Mouse (Mus musculus) heart, embryonic 16.5 days (tissue): Measurements from ENCODE around the gene Iqschfp. TPM values are rescaled to one million over a fixed set of nuclear protein-coding genes. Genes with fewer than 3 reads are reported as not detected.

ENCODE experiments used
- ATAC-seq: fragments of 200-750 bp; cut with Nextera tagmentation; replicated peaks from 2 replicates; pipeline ENCODE4 v1.8.0; 2017; ENCODE audit warnings: moderate number of reproducible peaks; ENCODE audit not compliant: insufficient read depth, low FRiP score; ENCODE audit errors: extremely low read depth
- H3K27ac ChIP-seq: fragments of 300-500 bp; sonication (generic); 2 replicates; pipeline ENCODE4 v1.5.1; 2014; ENCODE audit warnings: mild to moderate bottlenecking, low read length, control low read depth, moderate library complexity
- H3K27me3 ChIP-seq: fragments of 300-500 bp; sonication (generic); 2 replicates; pipeline ENCODE4 v1.6.1; 2014; ENCODE audit warnings: low read length, mixed read lengths; ENCODE audit not compliant: control insufficient read depth, insufficient read depth
- H3K36me3 ChIP-seq: fragments of 300-500 bp; sonication (generic); 2 replicates; pipeline ENCODE4 v1.6.1; 2014; ENCODE audit not compliant: control insufficient read depth, insufficient read depth
- H3K4me1 ChIP-seq: fragments of 300-500 bp; sonication (generic); 2 replicates; pipeline ENCODE4 v1.6.1; 2014; ENCODE audit warnings: low read length, mixed read lengths; ENCODE audit not compliant: control insufficient read depth, insufficient read depth
- H3K4me2 ChIP-seq: fragments of 300-500 bp; sonication (generic); 2 replicates; pipeline ENCODE4 v1.6.1; 2014; ENCODE audit warnings: low read depth, mild to moderate bottlenecking, control low read depth, low read length
- H3K4me3 ChIP-seq: fragments of 300-500 bp; sonication (generic); 2 replicates; pipeline ENCODE4 v1.5.1; 2014; ENCODE audit warnings: mild to moderate bottlenecking, control low read depth, low read length
- H3K9ac ChIP-seq: fragments of 300-500 bp; sonication (generic); 2 replicates; pipeline ENCODE4 v1.6.1; 2014; ENCODE audit warnings: low read length, control low read depth
- H3K9me3 ChIP-seq: fragments of 300-500 bp; sonication (generic); replicated peaks from 2 replicates; pipeline ENCODE4 v1.6.1; 2016; ENCODE audit warnings: low read length; ENCODE audit not compliant: control insufficient read depth
- WGBS: fragments of 180-500 bp; shearing (Covaris S2); extraction: QIAGEN DNeasy Blood & Tissue Kit; methylation state at CpG from one replicate; pipeline ENCODE4 v1.1.7; 2014; 5-methylcytosine and 5-hydroxymethylcytosine counted together
- polyA plus RNA-seq: library from polyadenylated mRNA; unstranded; fragments of >200 nt; fragmentation: Nextera tagmentation; extraction: Ambion mirVana; gene quantifications from 2 replicates; pipeline ENCODE4 v1.2.1, GENCODE M21; 2015

Gene Iqschfp
- polyA plus RNA-seq, 1 experiment from 2014 or later = not detected

DNA sequence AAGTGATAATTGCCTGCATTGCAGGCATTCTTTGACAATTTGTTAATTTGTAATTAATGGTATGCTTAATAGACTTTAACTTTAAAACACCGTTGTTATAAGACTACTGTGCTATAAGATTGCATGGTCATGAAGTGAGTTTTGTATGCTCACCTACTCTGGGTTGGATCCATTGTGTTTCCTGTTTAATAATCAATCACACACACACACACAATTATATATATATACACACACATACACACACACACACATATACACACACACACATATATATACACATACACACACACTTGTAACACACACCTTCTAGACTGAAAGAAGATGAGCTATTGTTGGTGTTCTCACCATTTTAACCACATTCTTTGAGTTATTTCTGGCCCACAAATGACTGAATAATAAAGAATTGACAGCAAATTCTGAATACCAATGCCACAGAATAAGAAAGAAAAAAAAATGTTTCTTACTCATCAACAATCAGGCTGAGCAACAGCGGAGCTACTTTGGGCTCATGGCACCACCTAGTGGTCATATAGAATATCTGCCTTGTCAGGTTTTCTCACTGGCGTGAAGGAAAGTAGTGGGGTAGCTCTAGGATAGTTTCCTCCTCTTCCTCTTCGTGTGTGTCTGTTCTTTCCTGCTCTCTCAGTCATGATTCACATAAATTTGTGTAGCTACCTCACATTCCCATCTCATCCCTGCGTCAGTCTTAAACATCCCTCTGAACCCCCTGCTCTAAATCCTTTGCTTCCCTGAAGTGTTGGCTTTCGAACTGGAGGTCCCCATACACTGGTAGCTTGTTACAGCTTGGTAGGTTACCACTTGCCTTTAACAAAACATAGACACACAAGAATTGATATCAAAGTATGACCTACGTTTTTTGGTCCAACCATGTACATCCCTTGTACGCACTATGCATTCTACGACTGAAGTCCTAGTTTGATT lies 153.7 kb downstream of the Iqschfp start:
- no peaks in the 10 kb centered on the region for H3K36me3 ChIP-seq
- no peak overlapping the region for H3K4me2 ChIP-seq
- no peak overlapping the region for H3K4me3 ChIP-seq
- H3K4me1 ChIP-seq = no peaks in the 10 kb centered on the region
- H3K27me3 ChIP-seq = peaks cover 4% of the 10 kb centered on the region
- no peaks in the 10 kb centered on the region for H3K9me3 ChIP-seq
- H3K9ac ChIP-seq = no peak overlapping the region
- WGBS = 47% methylated on average over 9 of the region's 9 CpGs
- no peak for ATAC-seq
- H3K27ac ChIP-seq = no peak overlapping the region

DNA sequence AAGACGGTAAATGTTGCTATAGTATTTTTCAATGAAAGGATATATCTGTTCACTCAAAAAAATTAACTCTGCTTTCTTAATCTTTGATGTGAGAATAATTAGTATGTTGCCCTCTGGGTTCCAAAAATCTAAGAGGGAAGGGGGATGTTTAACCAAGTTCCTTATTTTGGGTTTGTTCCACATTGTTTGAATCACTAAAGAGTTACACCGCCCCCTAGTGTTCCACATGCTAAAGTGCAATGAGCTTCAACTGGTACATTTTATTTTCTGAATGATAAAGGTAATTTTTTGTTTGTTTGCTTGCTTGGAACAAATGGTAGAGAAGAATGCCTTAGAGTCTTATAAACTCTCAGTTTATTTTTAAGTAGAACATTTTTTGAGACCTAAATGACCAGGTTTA lies 161.5 kb downstream of the Iqschfp start:
- Histone ChIP-seq H3K9ac (no peak overlapping the region), H3K9me3 (no peaks in the 10 kb centered on the region), H3K27me3 (peaks cover 2% of the 10 kb centered on the region; the same call in 1 of the 2 replicates), H3K4me2 (no peak overlapping the region), H3K4me1 (no peaks in the 10 kb centered on the region), H3K27ac (no peak overlapping the region), H3K36me3 (no peaks in the 10 kb centered on the region), H3K4me3 (no peak overlapping the region)
- ATAC-seq = no peak
- 48% methylated on average over 2 of the region's 2 CpGs for WGBS

DNA sequence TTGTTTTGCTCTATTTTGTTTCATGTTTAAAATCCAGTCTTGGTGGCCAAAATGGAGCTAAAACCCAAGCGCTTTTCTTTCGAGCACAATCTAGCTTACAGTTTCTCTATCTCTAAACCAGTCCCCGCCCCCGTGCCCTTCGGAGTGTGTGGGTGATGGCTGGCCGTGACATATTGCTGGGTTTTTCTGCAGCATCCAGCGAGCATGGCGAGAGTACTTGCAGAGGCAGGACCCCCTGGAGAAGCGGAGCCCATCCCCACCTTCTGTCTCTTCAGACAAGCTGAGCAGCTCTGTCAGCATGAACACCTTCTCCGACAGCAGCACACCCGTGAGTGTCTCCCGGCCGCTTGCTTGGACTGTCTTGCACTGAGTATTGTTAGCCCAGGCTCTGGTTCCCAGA lies 163.0 kb downstream of the Iqschfp start:
- Histone ChIP-seq H3K27ac (no peak overlapping the region), H3K9me3 (no peaks in the 10 kb centered on the region), H3K27me3 (no peaks in the 10 kb centered on the region), H3K4me3 (peak overlapping the region; percentile 29), H3K9ac (no peak overlapping the region), H3K36me3 (no peaks in the 10 kb centered on the region), H3K4me2 (peak overlapping the region; percentile 51), H3K4me1 (no peaks in the 10 kb centered on the region)
- no peak for ATAC-seq
- 28% methylated on average over 13 of the region's 13 CpGs for WGBS

DNA sequence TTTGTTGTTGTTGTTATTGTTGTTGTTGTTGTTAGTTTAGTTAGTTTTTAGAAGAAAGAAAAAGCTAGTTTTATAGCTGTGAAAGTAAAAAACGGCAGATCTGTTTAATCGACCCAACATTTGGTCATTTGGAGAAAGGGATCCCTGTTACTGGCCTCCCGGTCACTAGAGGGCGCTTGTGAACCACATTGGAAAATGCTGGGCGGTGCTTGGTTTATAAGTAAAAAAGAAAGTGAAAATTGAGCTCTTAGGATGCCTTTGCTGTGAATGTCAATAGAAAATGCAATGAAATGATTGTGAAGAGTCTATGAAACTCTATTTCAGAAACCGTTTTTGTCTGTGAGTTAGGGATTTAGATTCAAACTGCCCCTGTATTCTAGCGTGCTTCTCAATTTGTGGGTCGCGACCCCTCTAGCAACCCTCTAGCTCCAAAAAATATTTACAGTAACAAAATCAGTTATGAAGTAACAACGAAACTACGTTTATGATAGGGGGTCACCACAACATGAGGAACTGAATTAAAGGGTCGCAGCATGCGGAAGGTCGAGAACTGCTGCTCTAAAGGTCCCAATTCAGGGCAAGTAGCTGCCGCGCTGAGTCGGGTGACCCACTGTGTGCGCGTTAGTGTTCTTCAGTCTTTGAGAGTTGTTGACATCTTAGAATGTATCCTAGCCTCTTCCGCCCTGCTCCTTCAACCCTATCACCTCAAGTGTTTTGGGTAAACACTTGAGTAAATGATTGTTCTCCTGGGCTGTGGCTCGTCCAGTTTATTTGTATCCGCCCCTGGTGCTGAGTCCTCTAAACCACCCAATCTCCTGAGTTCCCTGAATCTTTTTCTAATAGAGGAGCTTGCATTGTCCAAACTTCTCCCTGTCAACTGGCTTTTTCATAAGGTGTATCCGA lies 164.6 kb downstream of the Iqschfp start:
- no peaks in the 10 kb centered on the region for H3K4me1 ChIP-seq
- no peak for ATAC-seq
- H3K27ac ChIP-seq = no peak overlapping the region
- no peaks in the 10 kb centered on the region for H3K36me3 ChIP-seq
- peak overlapping the region; percentile 44 for H3K4me3 ChIP-seq
- H3K27me3 ChIP-seq = no peaks in the 10 kb centered on the region
- WGBS = 46% methylated on average over 23 of the region's 23 CpGs
- H3K9me3 ChIP-seq = no peaks in the 10 kb centered on the region
- H3K4me2 ChIP-seq = peak overlapping the region; percentile 51
- no peak overlapping the region; the same call in 1 of the 2 replicates for H3K9ac ChIP-seq

DNA sequence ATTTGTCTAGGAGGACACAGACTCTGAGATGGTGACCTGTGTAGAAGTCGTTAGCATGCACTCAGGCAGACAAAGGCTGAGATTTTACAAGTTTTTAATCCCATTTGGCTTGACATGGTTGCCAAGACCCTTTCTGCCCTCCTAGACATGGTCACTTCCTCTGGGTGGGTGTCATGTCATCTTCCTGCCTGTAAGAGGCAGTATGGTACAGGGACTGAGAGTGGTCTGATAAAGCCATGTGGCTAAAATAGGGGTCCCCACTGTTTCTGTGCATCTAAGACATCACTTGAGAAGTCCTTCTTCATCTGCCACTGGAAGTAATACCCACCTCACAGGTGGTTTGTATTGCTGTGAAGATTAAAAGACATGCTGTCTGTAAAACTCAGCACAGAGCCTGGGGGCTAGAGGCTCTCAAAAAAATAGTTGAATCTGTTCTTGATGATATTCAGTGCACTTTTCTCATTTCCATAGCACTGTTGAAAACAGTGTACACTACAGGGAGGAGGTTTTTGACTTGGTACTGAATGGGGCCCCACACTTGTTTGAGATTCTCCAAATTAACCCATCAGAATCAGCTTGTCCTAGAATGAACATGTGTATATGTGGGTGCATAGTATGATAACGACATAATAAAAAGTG lies 167.2 kb downstream of the Iqschfp start:
- H3K4me1 ChIP-seq = no peaks in the 10 kb centered on the region
- no peaks in the 10 kb centered on the region for H3K36me3 ChIP-seq
- ATAC-seq = no peak

DNA sequence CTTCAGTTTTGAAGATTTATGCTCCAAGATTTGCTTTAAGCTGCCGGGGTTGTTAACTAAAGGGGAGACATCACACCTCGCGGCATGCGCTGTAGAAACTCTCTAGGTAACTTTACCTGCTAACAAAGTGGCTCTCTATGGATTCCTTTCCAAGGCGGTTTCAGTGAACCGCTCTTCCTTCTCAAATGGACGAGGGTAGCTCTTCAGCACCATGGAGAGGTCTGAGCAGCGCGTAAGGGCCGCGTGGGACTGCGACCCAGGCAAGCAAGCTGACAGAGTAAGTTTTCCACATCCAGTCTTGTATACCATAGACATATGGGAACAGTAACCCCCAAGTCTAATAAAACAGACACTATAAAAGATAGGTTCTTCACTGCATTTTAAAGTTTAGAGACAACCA lies 172.7 kb downstream of the Iqschfp start, which contains the start of gene Schip1:
Gene Schip1, plus strand, starts transcription at position 72 of the 400 bp plus-strand sequence.
- Histone ChIP-seq H3K27me3 (peaks cover 2% of the 10 kb centered on the region; the same call in 1 of the 2 replicates), H3K27ac (no peak within 1 kb of the TSS), H3K4me3 (no peak within 1 kb of the TSS), H3K9ac (no peak within 1 kb of the TSS), H3K9me3 (no peaks in the 10 kb centered on the region), H3K36me3 (no peaks in the 10 kb centered on the region), H3K4me2 (no peak within 1 kb of the TSS), H3K4me1 (no peaks in the 10 kb centered on the region)
- no peak for ATAC-seq
- 26% methylated on average over 12 of the region's 12 CpGs for WGBS

More for the DNA sequence above, 167.2 kb downstream of the Iqschfp start:
- Histone ChIP-seq H3K27ac (no peak overlapping the region), H3K9me3 (no peaks in the 10 kb centered on the region), H3K4me2 (no peak overlapping the region), H3K27me3 (peaks cover 2% of the 10 kb centered on the region; the same call in 1 of the 2 replicates), H3K9ac (no peak overlapping the region), H3K4me3 (no peak overlapping the region)
- WGBS = 51% methylated on average over 2 of the region's 2 CpGs

DNA sequence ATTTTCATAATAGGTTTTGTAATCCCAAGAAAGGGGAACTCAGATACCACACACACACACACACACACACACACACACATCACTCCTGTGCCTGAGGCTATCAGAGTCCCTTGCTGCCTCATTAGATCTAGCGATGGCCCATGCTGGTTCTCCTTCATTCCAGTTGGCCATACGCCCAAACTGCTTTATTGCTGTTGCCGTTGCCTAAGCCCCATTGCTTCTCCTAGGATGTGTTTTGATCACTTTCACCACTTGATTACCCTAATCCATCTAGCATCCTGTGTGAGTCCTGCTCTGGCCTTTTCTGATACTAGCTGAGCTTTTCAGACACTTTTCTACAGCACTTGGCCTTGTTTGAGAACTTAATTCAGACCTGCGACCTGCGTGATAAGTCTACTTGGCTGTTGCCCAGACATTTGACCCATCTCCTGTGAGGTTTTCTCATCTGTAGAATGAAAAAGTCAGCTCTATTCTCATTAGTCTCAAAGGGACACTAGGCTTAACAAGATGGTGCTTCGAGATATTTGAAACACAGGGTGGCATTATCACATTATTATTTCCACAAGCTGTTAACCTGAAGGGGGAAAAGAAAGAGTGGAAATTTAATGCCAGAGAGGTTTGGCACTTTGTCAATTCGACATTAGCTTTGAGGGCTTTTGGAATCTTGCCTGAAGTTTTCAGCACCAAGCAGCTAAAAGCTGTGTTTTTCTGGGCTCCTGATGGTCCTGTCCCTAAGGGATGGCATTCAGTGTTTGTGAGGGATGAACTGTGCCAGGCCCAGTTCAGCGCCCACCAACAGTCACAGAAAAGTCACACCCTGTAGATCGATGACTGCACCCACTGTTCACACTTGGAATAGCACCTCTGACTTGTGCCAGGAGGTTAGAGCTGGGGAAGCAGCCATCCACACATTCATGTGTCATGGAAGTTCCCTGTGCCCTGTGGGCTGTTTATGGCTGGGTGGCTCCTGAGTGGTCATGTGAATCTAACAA lies 179.7 kb downstream of the Iqschfp start:
- H3K36me3 ChIP-seq = no peaks in the 10 kb centered on the region
- no peak overlapping the region for H3K4me3 ChIP-seq
- no peak overlapping the region for H3K9ac ChIP-seq
- ATAC-seq = no peak
- H3K4me1 ChIP-seq = no peaks in the 10 kb centered on the region
- no peak overlapping the region for H3K27ac ChIP-seq
- H3K27me3 ChIP-seq = no peaks in the 10 kb centered on the region
- WGBS = 51% methylated on average over 9 of the region's 9 CpGs
- no peaks in the 10 kb centered on the region for H3K9me3 ChIP-seq
- no peak overlapping the region for H3K4me2 ChIP-seq

DNA sequence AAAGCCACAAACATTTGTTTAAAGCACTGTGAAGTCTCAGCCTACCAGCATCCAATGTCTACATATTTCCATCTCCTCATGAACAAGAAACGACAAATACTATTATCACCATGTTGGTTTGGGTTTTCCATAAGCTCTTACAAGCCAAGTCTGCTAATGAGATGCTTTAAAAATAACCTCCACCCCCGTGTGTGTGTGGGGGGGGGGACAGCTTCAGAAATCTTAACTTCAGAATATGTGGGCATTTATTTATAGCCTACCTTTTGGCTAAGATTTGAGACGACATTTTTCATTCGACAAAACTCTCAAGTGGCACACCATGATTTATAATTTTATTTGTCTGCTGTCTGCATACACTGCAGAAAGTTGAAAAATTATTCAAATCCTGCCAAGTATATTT lies 185.4 kb downstream of the Iqschfp start:
- Histone ChIP-seq H3K4me3 (no peak overlapping the region), H3K9ac (no peak overlapping the region), H3K27me3 (no peaks in the 10 kb centered on the region), H3K36me3 (no peaks in the 10 kb centered on the region), H3K4me1 (no peaks in the 10 kb centered on the region), H3K9me3 (no peaks in the 10 kb centered on the region), H3K4me2 (no peak overlapping the region), H3K27ac (no peak overlapping the region)
- no peak for ATAC-seq
- 56% methylated on average over 4 of the region's 4 CpGs for WGBS
